Mouse (Mus musculus) cerebellum, adult 18-20 months (tissue): ENCODE measurements around the gene Mfsd5.

ENCODE experiments used
- DNase-seq, 2 experiments: peaks; one replicate each; pipeline ENCODE4 v3.0.0; 2021

The Mfsd5 gene

DNA sequence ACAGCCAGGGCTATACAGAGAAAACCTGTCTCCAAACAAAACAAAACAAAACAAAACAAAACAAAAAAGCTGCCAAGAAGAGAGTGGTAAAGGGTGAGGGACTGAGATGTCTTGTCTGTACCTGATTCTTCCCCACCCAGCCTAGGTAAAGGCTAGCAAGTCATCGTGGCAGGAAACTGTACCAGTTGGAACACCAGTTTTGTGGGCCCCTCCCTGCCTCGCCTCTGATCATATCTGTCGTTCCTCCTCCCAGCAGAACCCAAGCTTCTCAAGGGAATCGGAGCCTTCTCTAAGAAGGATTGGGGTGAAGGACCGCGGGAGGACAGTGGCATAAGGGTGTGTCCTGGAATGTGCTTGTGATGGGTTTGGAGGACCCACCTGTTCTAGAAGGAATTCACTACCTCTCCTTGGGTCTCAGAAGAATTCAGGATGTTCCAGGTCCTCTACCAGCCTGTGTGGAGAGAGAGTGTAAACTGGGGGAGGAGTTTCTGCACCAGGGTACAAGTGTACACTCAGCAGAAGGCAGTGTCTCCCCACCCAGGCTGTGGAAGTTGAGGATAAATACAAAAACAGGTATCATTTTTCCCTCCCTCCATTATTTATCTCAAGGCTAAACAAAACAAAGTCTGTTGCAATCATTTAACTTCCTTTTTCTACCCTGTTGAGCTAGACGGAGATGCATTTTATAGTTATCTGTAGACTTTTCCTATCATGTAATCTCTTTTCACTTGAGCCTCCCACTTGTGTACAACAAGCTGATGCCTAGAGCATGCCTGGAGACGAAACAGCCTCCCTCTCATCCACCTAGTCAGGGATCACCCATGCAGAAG lies 3.4 kb downstream of the Mfsd5 start:
- DNase-seq, result no peak

DNA sequence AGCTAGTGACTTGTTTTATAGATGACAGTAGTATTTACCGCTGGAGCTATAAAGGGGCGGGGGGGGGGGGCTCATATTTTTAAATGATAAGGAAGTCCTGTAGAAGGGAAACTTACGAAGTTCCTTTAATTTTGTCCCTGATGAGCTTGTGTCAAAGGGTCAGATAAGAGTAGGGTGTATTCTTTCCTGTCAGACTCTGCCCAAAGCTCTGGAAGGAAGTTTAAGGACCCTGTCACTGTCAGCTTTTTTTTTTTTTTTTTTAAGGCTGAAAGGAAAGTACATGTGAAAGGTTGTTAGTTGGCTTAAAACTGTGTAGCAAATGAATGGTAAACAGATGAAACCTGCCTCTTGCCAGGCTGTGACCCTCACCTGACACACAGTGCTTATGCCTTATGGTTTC lies 4.4 kb downstream of the Mfsd5 start:
- no peak for DNase-seq

DNA sequence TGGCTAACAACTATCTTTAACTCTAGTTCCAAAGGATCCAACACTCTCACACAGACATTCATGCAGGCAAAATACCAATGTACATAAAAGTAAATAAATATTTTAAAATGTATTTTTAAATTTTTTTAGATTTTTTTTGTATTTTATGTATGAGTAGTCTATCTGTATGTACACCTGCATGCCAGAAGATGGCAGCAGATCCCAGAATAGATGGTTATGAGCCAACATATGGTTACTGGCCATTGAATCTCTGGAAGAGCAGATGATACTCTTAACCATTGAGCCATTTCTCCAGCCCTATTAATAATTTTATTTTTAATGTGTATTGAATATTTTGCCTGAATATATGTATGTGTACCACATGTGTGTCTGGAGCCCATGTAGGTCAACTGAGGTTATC lies 8.1 kb downstream of the Mfsd5 start:
- DNase-seq, result peak; percentile 49 to 55

DNA sequence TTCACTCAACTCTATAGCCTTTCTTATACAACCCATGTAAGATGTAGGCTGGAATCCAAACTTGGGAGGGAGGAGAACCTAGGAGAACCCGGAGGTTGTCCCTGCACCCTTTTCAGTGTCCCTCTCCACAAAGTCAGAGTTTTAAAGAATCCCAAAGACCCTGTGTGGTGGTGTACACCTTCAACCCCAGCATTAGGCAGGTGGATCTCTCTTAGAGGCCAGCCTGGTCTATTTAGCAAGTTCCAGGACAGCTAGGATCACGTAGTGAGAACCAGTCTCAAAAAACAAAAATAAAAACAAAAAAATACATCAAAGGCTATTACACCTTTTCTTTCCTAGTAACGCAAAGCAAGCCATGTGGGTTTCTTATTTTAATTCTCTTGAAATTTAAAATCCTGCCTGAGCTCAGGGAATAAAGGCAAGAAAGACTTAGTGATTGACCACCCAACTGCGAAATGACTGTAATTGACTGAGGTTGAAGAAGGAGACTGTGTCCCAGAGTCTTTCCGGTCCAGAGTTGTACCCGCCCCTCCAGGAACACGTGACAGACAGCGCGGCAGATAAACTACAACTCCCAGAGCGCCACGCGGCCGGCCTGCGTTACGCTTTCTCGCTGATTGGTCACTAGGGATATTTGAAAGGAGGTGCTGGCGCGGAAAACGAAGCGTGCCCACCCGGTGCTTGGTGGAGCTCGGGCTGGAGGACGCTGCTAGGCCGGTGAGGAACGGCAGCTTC lies 16.5 kb downstream of the Mfsd5 start, which contains the start of gene Espl1:
Gene Espl1 (plus strand): TSS at position 634 of the 735 bp plus-strand sequence.
- peak; percentile 93 to 97 for DNase-seq

DNA sequence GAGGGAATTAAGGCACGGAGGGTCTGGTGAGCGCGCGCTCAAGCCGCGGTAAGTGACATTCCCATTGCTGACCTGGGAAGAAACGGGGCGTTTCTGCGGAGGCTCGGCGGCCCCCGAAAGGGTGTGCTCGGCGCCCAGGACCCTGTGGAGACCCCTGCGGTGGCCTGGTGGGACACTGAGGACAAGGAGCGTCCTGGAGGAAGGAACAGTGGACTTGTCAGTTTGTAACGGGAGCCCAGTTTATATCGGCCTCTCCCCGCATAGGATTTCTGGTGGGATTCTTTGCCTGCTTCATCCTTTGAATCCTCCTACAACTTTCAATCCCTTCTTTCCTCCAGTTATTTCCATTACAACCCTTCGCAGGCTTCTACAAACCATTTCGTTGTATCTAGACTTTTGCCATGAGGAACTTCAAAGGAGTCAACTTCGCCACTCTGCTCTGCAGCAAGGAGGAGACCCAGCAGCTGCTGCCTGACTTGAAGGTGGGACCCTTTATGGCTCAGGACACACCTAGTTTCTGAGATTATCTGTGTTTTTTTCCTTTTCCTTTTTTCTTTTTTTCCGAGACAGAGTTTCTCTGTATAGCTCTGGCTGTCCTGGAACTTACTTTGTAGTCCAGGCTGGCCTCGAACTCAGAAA lies 17.2 kb downstream of the Mfsd5 start:
- DNase-seq, result no peak

DNA sequence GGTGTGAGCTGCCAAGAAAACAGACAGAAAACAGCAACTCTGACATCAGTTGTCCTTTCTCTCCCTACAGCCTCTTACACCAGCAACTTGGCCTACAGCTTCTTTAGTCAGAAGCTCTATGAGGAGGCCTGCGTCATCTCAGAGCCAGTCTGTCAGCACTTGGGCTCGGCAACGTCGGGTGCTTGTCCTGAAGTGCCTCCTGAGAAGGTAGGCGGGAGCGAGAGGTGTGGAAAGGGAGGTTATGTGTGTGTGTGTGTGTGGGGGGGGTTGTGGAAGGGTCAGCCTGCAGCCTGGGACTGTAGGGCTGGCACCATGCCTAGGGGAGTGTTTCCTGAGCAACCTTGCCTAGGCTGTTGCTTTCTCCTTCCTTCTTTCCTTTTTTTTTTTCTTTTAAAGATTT lies 23.3 kb downstream of the Mfsd5 start:
- DNase-seq, result no peak

DNA sequence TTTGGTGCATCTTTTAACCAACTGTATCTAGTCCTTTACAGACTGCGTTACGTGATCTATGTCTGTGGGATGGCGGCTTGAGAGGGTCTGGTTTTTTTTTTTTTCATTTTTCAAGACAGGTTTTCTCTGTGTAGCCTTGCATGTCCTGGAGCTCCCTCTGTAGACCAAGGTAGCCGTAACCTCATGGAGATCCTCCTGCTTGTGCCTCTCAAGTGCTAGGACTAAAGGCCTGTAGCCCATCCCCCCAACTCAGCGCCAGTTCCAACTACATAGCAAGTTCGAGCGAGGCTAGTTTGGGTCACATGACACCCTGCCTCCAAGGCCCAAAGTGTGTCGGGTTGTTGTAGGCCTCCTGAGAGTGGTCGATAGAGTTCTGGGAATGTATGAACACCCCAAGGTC lies 29.5 kb downstream of the Mfsd5 start:
- DNase-seq, result no peak

DNA sequence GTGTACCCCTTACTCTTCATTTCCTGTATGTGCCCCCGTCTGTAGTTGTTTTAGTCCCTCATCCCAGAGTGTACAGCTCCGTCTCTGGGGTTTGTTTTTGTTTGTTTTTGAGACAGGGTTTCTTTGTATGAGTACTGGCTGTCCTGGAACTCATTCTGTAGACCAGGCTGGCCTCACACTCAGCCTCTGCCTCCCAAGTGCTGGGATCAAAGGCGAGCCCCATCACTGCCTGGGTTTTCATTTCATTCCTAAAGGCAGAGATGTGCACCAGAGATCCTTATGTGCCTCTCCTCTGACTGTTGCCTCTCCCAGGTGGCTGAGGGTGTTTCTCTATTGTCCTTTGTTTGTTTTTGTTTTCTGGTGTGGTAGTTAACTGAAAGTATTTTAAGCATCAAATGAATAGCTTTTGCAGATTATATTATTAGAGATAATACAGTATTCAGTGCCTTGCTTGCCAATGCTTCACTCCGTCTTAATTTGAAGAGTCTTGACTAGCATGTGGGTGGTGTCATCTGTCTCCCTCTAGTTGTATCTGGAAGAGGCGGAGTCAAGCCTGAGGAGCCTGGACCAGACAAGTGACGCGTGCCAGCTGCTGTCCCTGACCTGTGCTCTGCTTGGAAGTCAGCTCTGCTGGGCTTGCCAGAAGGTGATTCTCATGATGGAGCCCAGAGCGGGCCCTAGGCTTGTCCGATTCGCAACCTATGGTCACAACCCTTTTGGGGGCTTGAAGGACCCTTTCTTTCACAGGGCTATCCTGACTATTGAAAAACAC lies 31.0 kb downstream of the Mfsd5 start:
- DNase-seq, result no peak

DNA sequence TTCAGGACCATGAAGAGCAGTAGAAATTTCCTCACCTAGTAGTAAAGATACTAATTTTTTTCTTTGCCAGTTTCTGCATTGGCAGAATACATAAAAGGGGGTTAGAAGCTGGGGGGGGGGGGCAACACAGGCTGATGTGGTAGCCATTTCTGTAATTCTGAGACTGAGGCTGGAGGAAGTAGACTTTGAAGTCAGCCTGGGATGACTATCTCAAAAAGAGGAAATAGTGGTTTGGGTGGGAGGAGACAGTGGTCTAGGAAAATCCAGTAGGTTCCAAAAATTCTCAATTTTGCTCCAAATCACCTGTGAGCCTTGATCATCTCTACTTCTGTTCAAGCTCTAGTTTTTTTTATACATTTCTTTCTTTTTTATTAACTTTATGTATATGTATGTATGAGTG lies 32.2 kb downstream of the Mfsd5 start:
- DNase-seq, result no peak

DNA sequence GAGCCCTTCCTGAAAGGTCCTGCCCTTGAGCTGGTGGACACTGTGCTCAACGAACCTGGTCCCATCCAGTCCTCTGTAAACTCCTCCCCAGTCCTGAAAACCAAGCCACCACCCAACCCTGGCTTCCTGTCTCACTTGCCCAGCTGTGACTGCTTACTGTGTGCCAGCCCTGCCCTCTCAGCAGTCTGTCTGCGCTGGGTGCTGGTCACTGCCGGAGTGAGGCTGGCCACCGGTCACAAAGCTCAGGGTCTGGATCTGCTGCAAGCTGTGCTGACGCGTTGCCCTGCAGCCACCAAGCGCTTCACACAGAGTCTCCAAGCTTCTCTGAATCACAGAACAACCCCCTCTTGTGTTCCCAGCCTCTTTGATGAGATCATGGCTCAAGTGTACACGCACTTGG lies 36.0 kb downstream of the Mfsd5 start:
- DNase-seq, result no peak

DNA sequence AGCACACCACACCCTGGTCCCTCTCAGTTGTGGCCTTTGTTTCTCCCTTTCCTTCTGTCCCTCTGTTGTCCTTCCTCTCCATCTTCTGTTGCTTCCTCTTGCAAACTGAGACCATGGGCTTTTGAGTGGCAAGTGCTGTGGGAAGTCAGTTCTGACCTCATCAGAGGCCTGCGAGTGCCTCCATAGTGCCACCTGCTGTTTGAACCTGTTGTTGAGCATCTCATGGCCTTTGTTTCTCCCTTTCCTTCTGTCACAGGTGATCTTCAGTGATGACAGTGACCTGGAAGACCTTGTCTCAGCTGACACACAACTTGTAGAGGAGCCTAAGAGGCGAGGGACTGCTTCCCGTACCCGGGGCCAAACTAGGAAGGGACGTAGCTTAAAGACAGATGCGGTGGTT lies 37.0 kb downstream of the Mfsd5 start:
- peak; percentile 69 for DNase-seq

DNA sequence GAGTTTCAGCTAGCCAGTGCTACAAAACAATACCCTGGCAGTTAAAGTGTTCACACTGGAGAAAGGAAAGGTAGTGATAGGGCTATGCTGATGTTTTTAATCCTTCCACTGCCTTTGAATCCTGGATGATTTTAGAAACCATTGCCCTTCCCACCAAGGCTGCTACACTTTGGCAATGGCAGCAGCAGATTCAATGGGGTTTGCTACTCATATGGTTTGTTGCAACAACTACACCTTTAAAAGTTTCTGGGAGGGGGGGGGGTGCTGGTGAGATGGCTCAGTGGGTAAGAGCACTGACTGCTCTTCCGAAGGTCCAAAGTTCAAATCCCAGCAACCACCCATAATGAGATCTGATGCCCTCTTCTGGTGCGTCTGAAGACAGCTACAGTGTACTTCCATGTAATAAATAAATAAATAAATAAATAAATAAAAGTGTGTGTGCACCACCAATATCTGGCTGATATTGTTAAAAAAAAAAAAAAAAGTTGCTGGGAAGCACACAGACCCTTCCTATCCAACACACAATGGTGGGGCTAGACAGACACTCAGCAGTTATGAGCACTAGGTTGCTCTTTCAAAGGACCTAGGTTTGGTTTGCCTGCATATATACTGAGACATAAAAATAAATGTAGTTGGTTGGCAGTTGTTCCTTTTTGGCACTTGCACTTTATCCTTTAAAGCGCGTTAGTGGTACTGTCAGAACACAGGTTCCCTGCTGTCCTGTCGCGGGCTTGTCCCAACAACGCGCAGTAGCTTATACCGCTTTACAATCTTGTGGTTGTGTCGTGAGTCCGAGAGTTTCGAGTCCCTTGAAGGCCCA lies 45.6 kb downstream of the Mfsd5 start:
- DNase-seq, result peak in 1 of 2 experiments; percentile 35

DNA sequence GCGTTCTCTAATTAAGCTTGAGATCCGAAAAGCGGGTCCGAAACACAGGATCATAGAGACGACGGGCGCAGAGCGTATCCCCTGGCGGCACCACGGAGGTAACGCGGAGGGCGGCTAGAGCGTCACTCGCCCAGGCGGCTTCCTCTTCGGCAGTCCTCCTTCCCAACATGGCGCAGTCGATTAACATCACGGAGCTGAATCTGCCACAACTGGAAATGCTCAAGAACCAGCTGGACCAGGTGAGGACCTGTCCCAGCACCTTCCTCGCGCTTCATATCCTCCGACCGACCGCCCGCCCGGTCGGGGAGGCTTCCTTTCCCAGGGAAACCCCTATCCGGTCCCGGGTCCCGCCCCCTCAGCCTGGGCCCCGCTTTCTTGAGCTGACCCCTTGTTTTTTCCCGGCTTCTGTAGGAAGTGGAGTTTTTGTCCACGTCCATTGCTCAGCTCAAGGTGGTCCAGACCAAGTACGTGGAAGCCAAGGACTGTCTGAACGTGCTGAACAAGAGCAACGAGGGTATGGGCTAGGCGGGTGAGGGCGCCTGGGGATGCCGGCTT lies 46.8 kb downstream of the Mfsd5 start, which contains the start of gene Pfdn5:
Gene Pfdn5 (plus strand): TSS at position 95 of the 555 bp plus-strand sequence.
- DNase-seq, result peak; percentile 90 to 91

DNA sequence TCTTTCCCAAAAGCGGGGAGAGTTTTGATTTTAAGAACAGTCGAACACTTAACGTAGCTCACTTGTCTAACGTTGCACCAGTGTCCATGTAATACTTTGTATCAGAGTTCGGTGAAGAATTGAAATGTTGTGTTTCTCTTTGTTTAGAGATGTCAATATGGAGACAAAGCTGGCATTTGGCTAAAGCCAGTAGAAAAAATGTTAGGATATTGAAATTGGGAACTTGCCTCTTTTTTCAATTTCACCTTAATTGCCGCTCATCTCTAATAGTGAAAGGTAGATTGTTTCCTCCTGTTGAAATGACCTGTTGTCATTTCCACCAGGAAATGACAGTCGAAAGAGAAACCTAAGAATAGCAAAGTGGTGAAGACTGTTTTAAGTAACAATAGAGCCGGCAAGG lies 47.6 kb downstream of the Mfsd5 start:
- DNase-seq, result no peak
